Mouse (Mus musculus): ENCODE data around the gene Fxn. TPM values are rescaled to one million over a fixed set of nuclear protein-coding genes. Genes with fewer than 3 reads are reported as not detected.
"Not testable (repeated sequence)": the region's sequence is repeated elsewhere in the genome, so short reads cannot be mapped to it uniquely, and the experiment has no call there.

Gene Fxn
- total RNA-seq, 2 experiments from 2014 or later = 18.0 to 19.2 TPM

- no peak for DNase-seq (ENCODE audit: low spot score)
These were observed 37.1 kb downstream of the Fxn start for GRCm38 (mm10) chr19:24243340-24243739.

GRCm38 (mm10) chr19:24241799-24242546, 38.4 kb downstream of the Fxn start:
- no peak for DNase-seq (ENCODE audit: low spot score)

DNA sequence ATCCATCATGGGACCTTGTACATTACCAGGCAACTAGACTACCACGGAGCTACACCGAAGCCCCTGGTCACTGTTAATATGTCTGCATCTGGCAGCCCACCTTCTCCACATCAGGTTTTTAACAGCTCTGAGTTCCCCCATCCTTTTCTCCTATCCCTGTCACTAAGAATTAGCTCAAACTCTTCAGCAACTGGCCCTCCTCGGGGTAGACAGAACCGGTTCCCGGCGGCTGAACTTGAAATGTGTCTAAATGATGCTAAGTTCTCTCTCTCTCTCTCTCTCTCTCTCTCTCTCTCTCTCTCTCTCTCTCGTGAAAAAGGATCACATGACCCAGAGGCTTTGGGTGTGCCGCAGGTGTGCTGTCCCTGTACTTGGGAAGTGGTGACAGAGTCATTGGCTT, 39.1 kb downstream of the Fxn start:
- DNase-seq (ENCODE audit: low spot score) = no peak

DNA sequence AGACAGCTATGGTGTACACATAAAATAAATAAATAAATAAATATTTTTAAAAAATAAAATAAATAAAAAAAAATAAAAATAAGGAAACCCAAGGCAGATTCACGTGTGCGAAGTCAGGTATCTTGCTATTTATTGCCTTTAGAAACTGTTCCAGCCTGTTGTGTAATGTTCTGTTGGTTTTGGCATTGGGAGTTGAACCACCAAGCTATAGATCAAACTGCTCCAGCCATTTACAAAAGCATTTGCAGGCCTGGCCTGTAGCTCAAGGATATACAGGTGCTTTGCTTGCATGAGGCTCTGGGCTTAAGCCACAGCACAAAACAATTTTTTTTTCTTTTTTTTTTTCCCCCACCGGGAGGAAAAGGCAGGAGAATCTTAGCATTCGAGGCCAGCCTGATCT, 42.4 kb downstream of the Fxn start:
- no peak for DNase-seq (ENCODE audit: low spot score)

GRCm38 (mm10) chr19:24232356-24232755, 48.0 kb downstream of the Fxn start:
- not testable (repeated sequence) for DNase-seq (ENCODE audit: low spot score)

DNA sequence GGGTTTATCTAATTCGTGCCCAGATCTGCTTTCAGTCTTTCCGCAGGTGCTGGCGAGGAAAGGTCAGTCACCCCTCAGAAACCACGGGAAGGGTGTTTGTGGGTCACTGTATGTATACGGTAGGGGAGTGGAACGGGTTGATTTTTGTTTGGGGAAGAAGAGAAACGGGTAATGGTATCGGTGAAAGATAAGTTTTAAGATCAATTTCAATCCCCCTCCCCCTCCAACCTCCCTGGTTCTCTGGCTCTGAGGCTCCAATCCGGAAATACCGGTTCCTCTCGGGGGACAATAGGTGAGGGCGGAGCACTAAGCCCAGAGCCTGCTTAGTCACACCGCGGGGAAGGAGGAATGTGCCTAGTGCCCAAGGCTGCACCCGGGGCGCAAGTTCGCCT, 55.1 kb downstream of the Fxn start:
- DNase-seq (ENCODE audit: low spot score) = peak; percentile 12

GRCm38 (mm10) chr19:24224500-24225304, 55.7 kb downstream of the Fxn start, which contains the start of gene Tjp2:
Gene Tjp2 (minus strand): TSS chr19:24225030.
- DNase-seq (ENCODE audit: low spot score) = peak; percentile 34

DNA sequence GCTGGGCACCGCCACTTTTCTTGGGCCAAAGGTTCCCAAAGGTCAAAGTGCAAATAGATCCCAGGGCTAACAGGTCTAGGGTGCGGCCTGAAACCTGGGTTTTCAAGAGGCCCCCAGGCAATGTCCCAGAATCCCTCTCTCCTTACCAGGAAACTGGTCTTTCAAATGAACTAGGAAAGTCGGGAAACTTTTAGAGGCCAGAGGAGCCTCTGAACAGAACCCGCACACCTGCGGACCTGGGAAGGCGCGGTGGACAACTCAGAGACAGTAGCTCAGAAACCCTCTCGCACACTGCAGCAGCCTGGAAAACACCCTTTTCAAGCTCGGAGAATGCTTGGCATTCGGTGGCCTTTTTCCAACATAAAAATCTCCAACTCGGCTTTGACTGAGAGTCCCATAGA, 56.6 kb downstream of the Fxn start:
- DNase-seq (ENCODE audit: low spot score) = no peak

- no peak for DNase-seq (ENCODE audit: low spot score)
These were observed 59.0 kb downstream of the Fxn start for GRCm38 (mm10) chr19:24221455-24221854.

GRCm38 (mm10) chr19:24220795-24221445, 59.5 kb downstream of the Fxn start:
- DNase-seq (ENCODE audit: low spot score) = no peak

- no peak for DNase-seq (ENCODE audit: low spot score)
These were observed 61.4 kb downstream of the Fxn start for GRCm38 (mm10) chr19:24219011-24219410.

GRCm38 (mm10) chr19:24218291-24218690, 62.1 kb downstream of the Fxn start:
- DNase-seq (ENCODE audit: low spot score) = no peak

- DNase-seq (ENCODE audit: low spot score) = no peak
These were observed 62.6 kb downstream of the Fxn start for GRCm38 (mm10) chr19:24217851-24218250.

DNA sequence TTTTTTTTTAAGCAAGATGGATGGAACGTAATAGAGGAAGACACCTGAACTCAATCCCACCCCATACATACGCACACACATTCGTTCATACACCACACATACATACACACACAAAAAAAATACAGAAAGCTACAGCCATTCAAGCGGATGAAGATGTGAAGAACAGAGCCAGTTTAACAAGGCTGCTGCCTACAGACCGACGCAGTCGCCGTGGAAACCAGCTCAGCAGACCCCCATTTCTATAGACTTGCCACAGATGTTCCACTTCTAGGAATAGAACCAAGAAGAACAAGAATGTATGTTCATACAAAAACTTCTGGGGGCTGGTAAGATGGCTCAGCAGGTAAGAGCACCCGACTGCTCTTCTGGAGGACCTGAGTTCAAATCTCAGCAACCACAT, 63.6 kb downstream of the Fxn start:
- no peak for DNase-seq (ENCODE audit: low spot score)

DNA sequence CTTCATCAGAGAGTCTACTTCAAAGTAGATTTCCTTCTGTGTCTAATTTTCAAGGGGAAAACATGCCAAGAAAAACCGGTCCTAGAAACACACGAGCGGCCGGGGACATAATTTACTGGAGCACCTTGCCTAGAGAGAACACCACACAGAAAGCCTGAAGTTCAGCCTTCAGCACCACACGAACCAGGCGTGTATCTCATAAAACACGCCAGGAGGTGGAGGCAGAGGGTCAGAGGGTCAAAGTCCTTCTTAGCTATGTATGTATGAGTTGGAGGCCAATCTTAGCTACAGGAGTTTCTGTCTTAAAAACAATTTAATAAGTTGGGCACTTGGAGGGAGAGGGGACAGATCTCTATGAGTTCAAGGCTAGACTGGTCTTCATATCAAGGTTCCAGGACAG, 65.5 kb downstream of the Fxn start:
- DNase-seq (ENCODE audit: low spot score) = no peak

GRCm38 (mm10) chr19:24213299-24213698, 67.1 kb downstream of the Fxn start:
- DNase-seq (ENCODE audit: low spot score) = no peak

GRCm38 (mm10) chr19:24212552-24213249, 67.7 kb downstream of the Fxn start:
- no peak for DNase-seq (ENCODE audit: low spot score)

Data from gastrocnemius, adult 18-20 months (tissue).